Mouse (Mus musculus): ENCODE data around the gene Spaar.

Gene Spaar

DNA sequence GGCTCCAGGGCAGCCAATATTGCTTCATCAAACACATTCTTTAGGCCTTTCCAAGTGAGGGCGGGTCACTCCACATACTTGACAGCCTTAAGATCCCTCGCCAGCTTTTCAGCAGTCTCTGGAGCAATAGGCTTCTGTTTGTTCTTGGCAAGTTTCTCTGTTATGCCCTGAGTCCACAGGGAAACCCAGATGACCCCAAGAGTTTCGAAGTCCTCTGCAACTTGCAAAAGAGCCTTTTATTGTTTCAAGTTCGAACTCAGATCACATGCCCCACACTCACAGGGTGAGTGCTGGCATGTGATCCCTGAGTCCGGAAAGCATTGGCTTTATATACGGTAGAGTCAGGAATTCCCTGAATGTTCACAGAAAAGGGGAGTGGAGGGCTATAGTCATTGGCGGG, 69.1 kb downstream of the Spaar start:
- DNase-seq (ENCODE audit: low spot score in 2 of 2): no peak

All from spleen, postnatal 4 days (tissue).